Mouse (Mus musculus) stomach, embryonic 16.5 days (tissue): ENCODE measurements around the gene Ces1f. TPM values are rescaled to one million over a fixed set of nuclear protein-coding genes. Genes with fewer than 3 reads are reported as not detected.

Experiments
- ATAC-seq: fragments of 200-750 bp; cut with Nextera tagmentation; 2 replicates; pipeline ENCODE4 v1.8.0; 2017; ENCODE audit warnings: moderate number of reproducible peaks, moderate TSS enrichment; ENCODE audit not compliant: insufficient read depth, low FRiP score
- H3K27ac ChIP-seq: fragments of 300-500 bp; sonication (generic); 2 replicates; pipeline ENCODE4 v1.5.1; 2014; ENCODE audit warnings: low read length
- H3K27me3 ChIP-seq: fragments of 300-500 bp; sonication (generic); 2 replicates; pipeline ENCODE4 v1.6.1; 2014; ENCODE audit warnings: low read length, control low read depth, mixed read lengths; ENCODE audit not compliant: control insufficient read depth, insufficient read depth
- H3K36me3 ChIP-seq: fragments of 300-500 bp; sonication (generic); 2 replicates; pipeline ENCODE4 v1.6.1; 2014; ENCODE audit warnings: low read length; ENCODE audit not compliant: control insufficient read depth, insufficient read depth
- H3K4me1 ChIP-seq: fragments of 300-500 bp; sonication (generic); 2 replicates; pipeline ENCODE4 v1.6.1; 2014; ENCODE audit warnings: low read length, control low read depth, mixed read lengths; ENCODE audit not compliant: control insufficient read depth, insufficient read depth
- H3K4me2 ChIP-seq: fragments of 300-500 bp; sonication (generic); 2 replicates; pipeline ENCODE4 v1.6.1; 2014; ENCODE audit warnings: low read depth, low read length, mixed read lengths
- H3K4me3 ChIP-seq: fragments of 300-500 bp; sonication (generic); replicated peaks from 2 replicates; pipeline ENCODE4 v1.5.1; 2014; ENCODE audit warnings: mild to moderate bottlenecking, low read length
- H3K9ac ChIP-seq: fragments of 300-500 bp; sonication (generic); 2 replicates; pipeline ENCODE4 v1.6.1; 2014; ENCODE audit warnings: low read length
- H3K9me3 ChIP-seq: fragments of 300-500 bp; sonication (generic); replicated peaks from 2 replicates; pipeline ENCODE4 v1.6.1; 2016; ENCODE audit warnings: low read length, control low read depth; ENCODE audit not compliant: control insufficient read depth
- WGBS: fragments of 180-500 bp; shearing (Covaris S2); extraction: QIAGEN DNeasy Blood & Tissue Kit; methylation state at CpG from one replicate; pipeline ENCODE4 v1.1.7; 2014; 5-methylcytosine and 5-hydroxymethylcytosine counted together
- polyA plus RNA-seq: library from polyadenylated mRNA; unstranded; fragments of >200 nt; fragmentation: Nextera tagmentation; extraction: Ambion mirVana; gene quantifications from 2 replicates; pipeline ENCODE4 v1.2.1, GENCODE M21; 2015

The Ces1f gene
- polyA plus RNA-seq: 0.13 TPM in 1 of 2 replicates, not detected in the other

GRCm38 (mm10) chr8:93279556-93279955, at the start of gene Ces1f:
Gene Ces1f (minus strand): TSS chr8:93279747.
- no peak within 1 kb of the TSS for H3K4me3 ChIP-seq
- H3K27ac ChIP-seq: no peak within 1 kb of the TSS
- 97% methylated on average over 1 of the region's 1 CpGs for WGBS
- no peaks in the 10 kb centered on the region for H3K36me3 ChIP-seq
- H3K4me1 ChIP-seq: no peaks in the 10 kb centered on the region
- no peak for ATAC-seq
- H3K4me2 ChIP-seq: no peak within 1 kb of the TSS
- H3K9me3 ChIP-seq: no peaks in the 10 kb centered on the region
- H3K9ac ChIP-seq: no peak within 1 kb of the TSS
- H3K27me3 ChIP-seq: no peaks in the 10 kb centered on the region

GRCm38 (mm10) chr8:93325123-93325522, 45.6 kb upstream of the Ces1f start:
- Histone ChIP-seq H3K4me2 (no peak overlapping the region), H3K27me3 (no peaks in the 10 kb centered on the region), H3K4me1 (no peaks in the 10 kb centered on the region), H3K4me3 (no peak overlapping the region), H3K9me3 (no peaks in the 10 kb centered on the region), H3K9ac (no peak overlapping the region), H3K27ac (no peak overlapping the region), H3K36me3 (no peaks in the 10 kb centered on the region)
- 54% methylated on average over 2 of the region's 2 CpGs for WGBS
- no peak for ATAC-seq

- Histone ChIP-seq H3K27me3 (no peaks in the 10 kb centered on the region), H3K9me3 (no peaks in the 10 kb centered on the region), H3K36me3 (no peaks in the 10 kb centered on the region), H3K4me3 (no peak overlapping the region), H3K9ac (no peak overlapping the region), H3K4me1 (no peaks in the 10 kb centered on the region), H3K4me2 (no peak overlapping the region), H3K27ac (no peak overlapping the region)
- 83% methylated on average over 2 of the region's 2 CpGs for WGBS
- no peak for ATAC-seq
Observed at GRCm38 (mm10) chr8:93317031-93317430, 37.5 kb upstream of the Ces1f start.

GRCm38 (mm10) chr8:93315557-93315956, 36.0 kb upstream of the Ces1f start:
- no peaks in the 10 kb centered on the region for H3K4me1 ChIP-seq
- ATAC-seq: no peak
- no peak overlapping the region for H3K4me2 ChIP-seq
- H3K27ac ChIP-seq: no peak overlapping the region
- H3K36me3 ChIP-seq: no peaks in the 10 kb centered on the region
- 82% methylated on average over 2 of the region's 2 CpGs for WGBS
- H3K4me3 ChIP-seq: no peak overlapping the region
- no peaks in the 10 kb centered on the region for H3K9me3 ChIP-seq
- no peaks in the 10 kb centered on the region for H3K27me3 ChIP-seq
- no peak overlapping the region for H3K9ac ChIP-seq

GRCm38 (mm10) chr8:93283896-93284295, 4.3 kb upstream of the Ces1f start:
- Histone ChIP-seq H3K36me3 (no peaks in the 10 kb centered on the region), H3K27me3 (no peaks in the 10 kb centered on the region), H3K27ac (no peak overlapping the region), H3K9me3 (no peaks in the 10 kb centered on the region), H3K4me1 (no peaks in the 10 kb centered on the region), H3K4me2 (no peak overlapping the region), H3K4me3 (no peak overlapping the region), H3K9ac (no peak overlapping the region)
- ATAC-seq: no peak
- 70% methylated on average over 2 of the region's 2 CpGs for WGBS

GRCm38 (mm10) chr8:93282349-93282748, 2.8 kb upstream of the Ces1f start:
- Histone ChIP-seq H3K9ac (no peak overlapping the region), H3K4me2 (no peak overlapping the region), H3K9me3 (no peaks in the 10 kb centered on the region), H3K4me3 (no peak overlapping the region), H3K27ac (no peak overlapping the region), H3K4me1 (no peaks in the 10 kb centered on the region), H3K36me3 (no peaks in the 10 kb centered on the region), H3K27me3 (no peaks in the 10 kb centered on the region)
- ATAC-seq: no peak
- WGBS: 74% methylated on average over 3 of the region's 3 CpGs

GRCm38 (mm10) chr8:93278176-93278805, 1.3 kb downstream of the Ces1f start:
- no peak overlapping the region for H3K27ac ChIP-seq
- WGBS: 63% methylated on average over 4 of the region's 4 CpGs
- no peak overlapping the region for H3K4me3 ChIP-seq
- H3K9ac ChIP-seq: no peak overlapping the region
- no peaks in the 10 kb centered on the region for H3K36me3 ChIP-seq
- no peaks in the 10 kb centered on the region for H3K9me3 ChIP-seq
- no peak overlapping the region for H3K4me2 ChIP-seq
- no peaks in the 10 kb centered on the region for H3K4me1 ChIP-seq
- ATAC-seq: no peak
- no peaks in the 10 kb centered on the region for H3K27me3 ChIP-seq

GRCm38 (mm10) chr8:93274609-93275008, 4.9 kb downstream of the Ces1f start:
- no peak for ATAC-seq
- H3K27ac ChIP-seq: no peak overlapping the region
- WGBS: 78% methylated on average over 4 of the region's 4 CpGs
- H3K27me3 ChIP-seq: no peaks in the 10 kb centered on the region
- H3K4me1 ChIP-seq: no peaks in the 10 kb centered on the region
- no peaks in the 10 kb centered on the region for H3K36me3 ChIP-seq
- H3K9me3 ChIP-seq: no peaks in the 10 kb centered on the region
- H3K4me3 ChIP-seq: no peak overlapping the region
- no peak overlapping the region for H3K9ac ChIP-seq
- no peak overlapping the region for H3K4me2 ChIP-seq

- no peaks in the 10 kb centered on the region for H3K9me3 ChIP-seq
- no peaks in the 10 kb centered on the region for H3K4me1 ChIP-seq
- H3K4me3 ChIP-seq: no peak overlapping the region
- 80% methylated on average over 3 of the region's 3 CpGs for WGBS
- ATAC-seq: no peak
- no peaks in the 10 kb centered on the region for H3K36me3 ChIP-seq
- no peak overlapping the region for H3K27ac ChIP-seq
- no peaks in the 10 kb centered on the region for H3K27me3 ChIP-seq
- H3K9ac ChIP-seq: no peak overlapping the region
- H3K4me2 ChIP-seq: no peak overlapping the region
Observed at GRCm38 (mm10) chr8:93273321-93273720, 6.2 kb downstream of the Ces1f start.
